ENCODE assay signal across 7 mouse cellular contexts in genomic region chr13:92592786-92593635, GRCm38 (mm10). TPM values are rescaled to one million over a fixed set of nuclear protein-coding genes. Genes with fewer than 3 reads are reported as not detected.
DNase-seq lines count a peak whose midpoint lies in the region; ATAC-seq and TF ChIP-seq lines count a peak whose summit lies in the region.

No protein-coding gene starts in this region.

- TF ChIP-seq EP300 in liver, postnatal 0 days (IDR thresholded peaks at IDR 0.05; ENCODE audit: low read depth) = peak; percentile 76

- peak; percentile 57 for DNase-seq in spleen, adult 12 weeks (ENCODE audit: low spot score)
- no peak for DNase-seq in spleen, adult 18-20 months
- peak; percentile 69 for DNase-seq in liver, postnatal 0 days
- peak; percentile 25 to 38 for DNase-seq in spleen, postnatal 14 days (ENCODE audit: low spot score in 2 of 2)
- DNase-seq in layer of hippocampus, adult 11-12 months (ENCODE audit: low spot score) = no peak

- peak; percentile 28; the same call in 1 of the 2 replicates for ATAC-seq in forebrain, embryonic 13.5 days
- ATAC-seq in hindbrain, embryonic 13.5 days (ENCODE audit: low FRiP score) = peak; percentile 44
- peak; percentile 91 for ATAC-seq in liver, postnatal 0 days

- H3K4me2 ChIP-seq in forebrain, embryonic 13.5 days = no peak overlapping the region
- H3K4me2 ChIP-seq in hindbrain, embryonic 13.5 days = no peak overlapping the region
- H3K4me2 ChIP-seq in liver, postnatal 0 days (ENCODE audit: low read depth, low read length) = peak overlapping the region; percentile 52

- no peak for TF ChIP-seq CTCF in liver, postnatal 0 days (IDR thresholded peaks at IDR 0.05; ENCODE audit: low read depth)

- no peaks in the 10 kb centered on the region for H3K36me3 ChIP-seq in forebrain, embryonic 13.5 days (ENCODE audit: poor library complexity, severe bottlenecking)
- no peaks in the 10 kb centered on the region for H3K36me3 ChIP-seq in hindbrain, embryonic 13.5 days
- no peaks in the 10 kb centered on the region for H3K36me3 ChIP-seq in liver, postnatal 0 days (replicated peaks; ENCODE audit: insufficient read depth, low read length)

- H3K4me3 ChIP-seq in forebrain, embryonic 13.5 days = no peak overlapping the region
- H3K4me3 ChIP-seq in hindbrain, embryonic 13.5 days = no peak overlapping the region
- H3K4me3 ChIP-seq in liver, postnatal 0 days (ENCODE audit: low read depth, low read length) = no peak overlapping the region

- no peaks in the 10 kb centered on the region for H3K9me3 ChIP-seq in forebrain, embryonic 13.5 days (replicated peaks)
- H3K9me3 ChIP-seq in hindbrain, embryonic 13.5 days = no peaks in the 10 kb centered on the region
- H3K9me3 ChIP-seq in liver, postnatal 0 days (ENCODE audit: low read length) = no peaks in the 10 kb centered on the region

- no peak overlapping the region for H3K9ac ChIP-seq in forebrain, embryonic 13.5 days
- no peak overlapping the region for H3K9ac ChIP-seq in hindbrain, embryonic 13.5 days
- no peak overlapping the region for H3K9ac ChIP-seq in liver, postnatal 0 days (replicated peaks)

- H3K27ac ChIP-seq in forebrain, embryonic 13.5 days = peak overlapping the region; percentile 25; the same call in 1 of the 2 replicates
- no peak overlapping the region for H3K27ac ChIP-seq in hindbrain, embryonic 13.5 days
- peak overlapping the region; percentile 77 for H3K27ac ChIP-seq in liver, postnatal 0 days (ENCODE audit: low read depth)

- 21% methylated on average over 12 of the region's 12 CpGs for WGBS in forebrain, embryonic 13.5 days
- 10% methylated on average over 12 of the region's 12 CpGs for whole genome bisulfite sequencing in hindbrain, embryonic 13.5 days
- 29% methylated on average over 12 of the region's 12 CpGs for WGBS in liver, postnatal 0 days (ENCODE audit: insufficient replicate concordance)

- H3K27me3 ChIP-seq in forebrain, embryonic 13.5 days = no peaks in the 10 kb centered on the region
- H3K27me3 ChIP-seq in hindbrain, embryonic 13.5 days = no peaks in the 10 kb centered on the region
- H3K27me3 ChIP-seq in liver, postnatal 0 days (ENCODE audit: insufficient read depth, low read length) = no peaks in the 10 kb centered on the region

- peaks cover 37% of the 10 kb centered on the region for H3K4me1 ChIP-seq in forebrain, embryonic 13.5 days
- H3K4me1 ChIP-seq in hindbrain, embryonic 13.5 days (replicated peaks) = peaks cover 26% of the 10 kb centered on the region
- H3K4me1 ChIP-seq in liver, postnatal 0 days (ENCODE audit: insufficient read depth) = peaks cover 24% of the 10 kb centered on the region

RNA-seq across cellular contexts. Expression of gene Spz1, which starts 17.0 kb away (rescaled TPM):
- not detected in 2 replicates for polyA plus RNA-seq in forebrain, embryonic 13.5 days (2015; fragmentation: Nextera tagmentation; extraction: Ambion mirVana)
- not detected in 2 replicates for polyA plus RNA-seq in hindbrain, embryonic 13.5 days (2015; fragmentation: Nextera tagmentation; extraction: Ambion mirVana)
- not detected in 2 replicates for polyA plus RNA-seq in liver, postnatal 0 days (2015; fragmentation: Nextera tagmentation; extraction: Ambion mirVana)

RNA-seq across cellular contexts. Expression of gene Serinc5, which starts 17.9 kb away (rescaled TPM):
- polyA plus RNA-seq in forebrain, embryonic 13.5 days (2015; fragmentation: Nextera tagmentation; extraction: Ambion mirVana) = 11.5 and 13.3 TPM in 2 replicates
- polyA plus RNA-seq in hindbrain, embryonic 13.5 days (2015; fragmentation: Nextera tagmentation; extraction: Ambion mirVana) = 15.8 and 18.6 TPM in 2 replicates
- polyA plus RNA-seq in liver, postnatal 0 days (2015; fragmentation: Nextera tagmentation; extraction: Ambion mirVana) = 9.3 and 12.2 TPM in 2 replicates

Comparison
In these comparisons a context has a peak if more than half of its experiments do, and no peak if none do; other contexts are left out.
1. DNase-seq: peak in spleen, adult 12 weeks (single experiment), liver, postnatal 0 days (single experiment) and spleen, postnatal 14 days (2 of 2); none in spleen, adult 18-20 months (0 of 2) and layer of hippocampus, adult 11-12 months (single experiment).
2. ATAC-seq: peak in every context shown above with its lines; median percentile 91 in liver, postnatal 0 days; 44 in hindbrain, embryonic 13.5 days; 28 in forebrain, embryonic 13.5 days.